Mouse (Mus musculus) small intestine, adult 2 months (tissue): ENCODE data around the gene Syngr1. TPM values are rescaled to one million over a fixed set of nuclear protein-coding genes. Genes with fewer than 3 reads are reported as not detected.

Source experiments
- H3K27ac ChIP-seq: fragments of 200-500 bp; 2 replicates; pipeline ENCODE4 v1.5.1; 2012; ENCODE audit warnings: low read depth, low read length, control low read depth, inconsistent platforms; ENCODE audit not compliant: insufficient read depth
- H3K27me3 ChIP-seq: fragments of 200-500 bp; 2 replicates; pipeline ENCODE4 v1.6.1; 2012; ENCODE audit warnings: mild to moderate bottlenecking, moderate library complexity, low read length, inconsistent platforms; ENCODE audit not compliant: control insufficient read depth, insufficient read depth
- H3K36me3 ChIP-seq: fragments of 200-500 bp; 2 replicates; pipeline ENCODE4 v1.6.1; 2012; ENCODE audit warnings: mild to moderate bottlenecking, low read length, control low read depth, inconsistent platforms; ENCODE audit not compliant: control insufficient read depth, insufficient read depth
- H3K4me1 ChIP-seq: fragments of 200-500 bp; 2 replicates; pipeline ENCODE4 v1.6.1; 2012; ENCODE audit warnings: low read length, inconsistent platforms, mixed read lengths; ENCODE audit not compliant: control insufficient read depth, insufficient read depth, insufficient read length
- H3K4me3 ChIP-seq: fragments of 200-500 bp; 2 replicates; pipeline ENCODE4 v1.5.1; 2012; ENCODE audit warnings: low read depth, mild to moderate bottlenecking, control low read depth, inconsistent platforms, low read length, moderate library complexity
- CTCF ChIP-seq: fragments of 200-500 bp; IDR thresholded peaks from 2 replicates; pipeline ENCODE4 v1.5.1; 2012; ENCODE audit warnings: low read depth, mild to moderate bottlenecking, control low read depth, inconsistent platforms, low read length, moderate library complexity, mixed read lengths; ENCODE audit not compliant: insufficient replicate concordance, insufficient read length; ENCODE audit errors: extremely low read depth
- POLR2A ChIP-seq: fragments of 200-500 bp; IDR thresholded peaks from 2 replicates; pipeline ENCODE4 v1.6.1; 2012; ENCODE audit warnings: low read depth, mild to moderate bottlenecking, control low read depth, inconsistent platforms, low read length, moderate library complexity
- WGBS: fragments of 180-500 bp; shearing (Covaris S2); methylation state at CpG from one replicate; pipeline ENCODE4 v1.1.7; 2018; 5-methylcytosine and 5-hydroxymethylcytosine counted together
- polyA plus RNA-seq: library from polyadenylated mRNA; depleted of rRNA; stranded (reverse); fragments of >200 nt; gene quantifications from 2 replicates; pipeline ENCODE4 v1.2.3, GENCODE M21; 2012

Gene Syngr1
- polyA plus RNA-seq, 1 experiment, result 13.4 TPM

GRCm38 (mm10) chr15:80129982-80130381 is 38.8 kb downstream of the Syngr1 start:
- WGBS, result 88% methylated on average over 6 of the region's 6 CpGs
- Histone ChIP-seq H3K4me3 (no peak overlapping the region), H3K36me3 (no peaks in the 10 kb centered on the region), H3K27ac (no peak overlapping the region), H3K4me1 (peaks cover 7% of the 10 kb centered on the region), H3K27me3 (no peaks in the 10 kb centered on the region)
- no peak for TF ChIP-seq CTCF
- no peak for TF ChIP-seq POLR2A

- TF ChIP-seq CTCF (no peak), POLR2A (no peak)
- Histone ChIP-seq H3K4me3 (no peak overlapping the region), H3K27ac (no peak overlapping the region), H3K27me3 (no peaks in the 10 kb centered on the region), H3K4me1 (peaks cover 7% of the 10 kb centered on the region), H3K36me3 (no peaks in the 10 kb centered on the region)
- WGBS, result 40% methylated on average over 5 of the region's 5 CpGs
Measured at GRCm38 (mm10) chr15:80130689-80131088, 39.6 kb downstream of the Syngr1 start.

GRCm38 (mm10) chr15:80131421-80131820 is 40.3 kb downstream of the Syngr1 start:
- no peak for TF ChIP-seq CTCF
- TF ChIP-seq POLR2A, result no peak
- Histone ChIP-seq H3K36me3 (no peaks in the 10 kb centered on the region), H3K27me3 (no peaks in the 10 kb centered on the region), H3K4me1 (peaks cover 12% of the 10 kb centered on the region), H3K4me3 (no peak overlapping the region), H3K27ac (no peak overlapping the region)
- WGBS, result 84% methylated on average over 6 of the region's 6 CpGs

- H3K36me3 ChIP-seq, result no peaks in the 10 kb centered on the region
- TF ChIP-seq CTCF, result no peak
- TF ChIP-seq POLR2A, result no peak
- no peaks in the 10 kb centered on the region for H3K27me3 ChIP-seq
- 61% methylated on average over 9 of the region's 9 CpGs for WGBS
- H3K27ac ChIP-seq, result no peak overlapping the region
- peaks cover 15% of the 10 kb centered on the region for H3K4me1 ChIP-seq
- H3K4me3 ChIP-seq, result no peak overlapping the region
Measured at GRCm38 (mm10) chr15:80132452-80132851, 41.3 kb downstream of the Syngr1 start.

- no peaks in the 10 kb centered on the region for H3K36me3 ChIP-seq
- no peaks in the 10 kb centered on the region for H3K27me3 ChIP-seq
- H3K4me1 ChIP-seq, result peaks cover 15% of the 10 kb centered on the region
- under 1% methylated on average over 59 of the region's 59 CpGs for WGBS
- TF ChIP-seq POLR2A (peak; percentile 51), CTCF (peak; percentile 67)
- peak within 1 kb of the TSS; percentile 83 for H3K27ac ChIP-seq
- peak within 1 kb of the TSS; percentile 70 for H3K4me3 ChIP-seq
Measured at GRCm38 (mm10) chr15:80132993-80133586, 42.0 kb downstream of the Syngr1 start, which contains the start of gene Tab1. TSS of gene Tab1 (plus strand) at chr15:80133127.

- Histone ChIP-seq H3K4me1 (peaks cover 15% of the 10 kb centered on the region), H3K27ac (peak overlapping the region; percentile 83), H3K4me3 (peak overlapping the region; percentile 70), H3K36me3 (no peaks in the 10 kb centered on the region), H3K27me3 (no peaks in the 10 kb centered on the region)
- 2% methylated on average over 14 of the region's 14 CpGs for WGBS
- TF ChIP-seq POLR2A (no peak; the same call in 1 of the 2 replicates), CTCF (no peak)
Measured at GRCm38 (mm10) chr15:80133682-80134449, 42.7 kb downstream of the Syngr1 start.

- peaks cover 15% of the 10 kb centered on the region for H3K4me1 ChIP-seq
- WGBS, result 30% methylated on average over 9 of the region's 9 CpGs
- H3K36me3 ChIP-seq, result no peaks in the 10 kb centered on the region
- no peaks in the 10 kb centered on the region for H3K27me3 ChIP-seq
- TF ChIP-seq CTCF (no peak), POLR2A (no peak)
- H3K4me3 ChIP-seq, result peak overlapping the region; percentile 17
- H3K27ac ChIP-seq, result peak overlapping the region; percentile 83
Measured at GRCm38 (mm10) chr15:80134450-80134847, 43.3 kb downstream of the Syngr1 start.
